Mouse (Mus musculus): ENCODE data around the gene Tab1. TPM values are rescaled to one million over a fixed set of nuclear protein-coding genes. Genes with fewer than 3 reads are reported as not detected.
"Not testable (repeated sequence)": the region's sequence is repeated elsewhere in the genome, so short reads cannot be mapped to it uniquely, and the experiment has no call there.

The Tab1 gene
- polyA plus RNA-seq, 1 experiment: not detected

- H3K4me1 ChIP-seq (ENCODE audit: control insufficient read depth, insufficient read depth, low read length): no peaks in the 10 kb centered on the region
- H3K4me3 ChIP-seq (ENCODE audit: insufficient read depth, low read depth, low read length): no peak overlapping the region
- 90% methylated on average over 7 of the region's 7 CpGs for WGBS
- H3K27ac ChIP-seq (ENCODE audit: insufficient read depth, low read depth, low read length): no peak overlapping the region
- TF ChIP-seq POLR2A (IDR thresholded peaks at IDR 0.05; ENCODE audit: insufficient read depth, low read depth, low read length): no peak
- TF ChIP-seq CTCF (IDR thresholded peaks at IDR 0.05; ENCODE audit: insufficient read depth, low read depth, low read length): no peak
Measured at GRCm38 (mm10) chr15:80114414-80114813, 18.5 kb upstream of the Tab1 start.

DNA sequence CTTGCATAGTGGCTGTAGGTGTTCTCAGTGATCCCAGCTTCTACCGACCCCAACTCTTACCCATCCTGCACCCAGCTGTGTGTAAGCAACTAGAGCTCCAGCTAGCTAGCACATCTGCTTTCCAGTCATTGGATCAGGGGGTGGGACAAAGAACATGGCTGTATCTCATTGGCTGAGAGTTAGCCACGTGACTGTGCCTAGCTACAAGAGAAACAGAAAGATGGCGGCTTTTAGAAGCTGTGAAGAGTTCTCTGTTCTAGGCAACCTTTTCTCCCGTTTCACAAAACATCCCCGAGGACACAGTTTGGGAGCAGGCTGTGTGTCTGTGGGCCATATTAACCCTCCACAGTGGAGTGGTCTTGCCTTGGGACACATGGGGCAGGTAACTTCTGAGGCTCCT is 17.7 kb upstream of the Tab1 start:
- Histone ChIP-seq H3K27ac (ENCODE audit: insufficient read depth, low read depth, low read length) (no peak overlapping the region), H3K4me1 (ENCODE audit: control insufficient read depth, insufficient read depth, low read length) (no peaks in the 10 kb centered on the region), H3K4me3 (ENCODE audit: insufficient read depth, low read depth, low read length) (no peak overlapping the region)
- 66% methylated on average over 5 of the region's 5 CpGs for WGBS
- TF ChIP-seq CTCF (IDR thresholded peaks at IDR 0.05; ENCODE audit: insufficient read depth, low read depth, low read length): no peak
- TF ChIP-seq POLR2A (IDR thresholded peaks at IDR 0.05; ENCODE audit: insufficient read depth, low read depth, low read length): no peak

- no peak for TF ChIP-seq CTCF (IDR thresholded peaks at IDR 0.05; ENCODE audit: insufficient read depth, low read depth, low read length)
- TF ChIP-seq POLR2A (IDR thresholded peaks at IDR 0.05; ENCODE audit: insufficient read depth, low read depth, low read length): no peak
- Histone ChIP-seq H3K27ac (ENCODE audit: insufficient read depth, low read depth, low read length) (no peak overlapping the region), H3K4me1 (ENCODE audit: control insufficient read depth, insufficient read depth, low read length) (no peaks in the 10 kb centered on the region), H3K4me3 (ENCODE audit: insufficient read depth, low read depth, low read length) (no peak overlapping the region)
- 79% methylated on average over 13 of the region's 13 CpGs for WGBS
Measured at GRCm38 (mm10) chr15:80115866-80116794, 16.8 kb upstream of the Tab1 start.

- H3K4me1 ChIP-seq (ENCODE audit: control insufficient read depth, insufficient read depth, low read length): no peaks in the 10 kb centered on the region
- H3K4me3 ChIP-seq (ENCODE audit: insufficient read depth, low read depth, low read length): no peak overlapping the region
- WGBS: 64% methylated on average over 8 of the region's 8 CpGs
- TF ChIP-seq POLR2A (IDR thresholded peaks at IDR 0.05; ENCODE audit: insufficient read depth, low read depth, low read length): no peak
- H3K27ac ChIP-seq (ENCODE audit: insufficient read depth, low read depth, low read length): no peak overlapping the region
Measured at GRCm38 (mm10) chr15:80117154-80117553, 15.8 kb upstream of the Tab1 start.

DNA sequence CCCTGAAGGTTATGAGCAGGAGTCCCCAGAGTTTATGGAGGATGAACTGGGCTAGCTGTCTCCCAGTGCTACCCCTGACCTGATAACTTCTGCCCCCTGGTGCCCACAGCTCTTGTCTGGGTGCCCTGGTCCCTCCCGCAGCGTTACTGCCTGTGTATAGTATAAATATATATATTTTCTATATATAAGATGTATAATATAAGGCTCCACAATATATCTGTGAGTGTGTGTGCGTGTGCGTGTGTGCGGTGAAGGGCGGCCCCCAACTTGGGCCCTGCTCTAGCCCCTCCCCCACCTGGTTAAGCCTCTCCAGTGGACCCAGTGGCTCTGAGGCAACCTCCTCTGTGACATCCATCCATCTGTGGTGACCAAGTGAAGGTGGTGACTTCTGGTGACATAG is 13.9 kb upstream of the Tab1 start:
- no peak for TF ChIP-seq POLR2A (IDR thresholded peaks at IDR 0.05; ENCODE audit: insufficient read depth, low read depth, low read length)
- H3K4me1 ChIP-seq (ENCODE audit: control insufficient read depth, insufficient read depth, low read length): no peaks in the 10 kb centered on the region
- 89% methylated on average over 6 of the region's 6 CpGs for WGBS
- H3K27ac ChIP-seq (ENCODE audit: insufficient read depth, low read depth, low read length): no peak overlapping the region
- H3K4me3 ChIP-seq (ENCODE audit: insufficient read depth, low read depth, low read length): no peak overlapping the region

DNA sequence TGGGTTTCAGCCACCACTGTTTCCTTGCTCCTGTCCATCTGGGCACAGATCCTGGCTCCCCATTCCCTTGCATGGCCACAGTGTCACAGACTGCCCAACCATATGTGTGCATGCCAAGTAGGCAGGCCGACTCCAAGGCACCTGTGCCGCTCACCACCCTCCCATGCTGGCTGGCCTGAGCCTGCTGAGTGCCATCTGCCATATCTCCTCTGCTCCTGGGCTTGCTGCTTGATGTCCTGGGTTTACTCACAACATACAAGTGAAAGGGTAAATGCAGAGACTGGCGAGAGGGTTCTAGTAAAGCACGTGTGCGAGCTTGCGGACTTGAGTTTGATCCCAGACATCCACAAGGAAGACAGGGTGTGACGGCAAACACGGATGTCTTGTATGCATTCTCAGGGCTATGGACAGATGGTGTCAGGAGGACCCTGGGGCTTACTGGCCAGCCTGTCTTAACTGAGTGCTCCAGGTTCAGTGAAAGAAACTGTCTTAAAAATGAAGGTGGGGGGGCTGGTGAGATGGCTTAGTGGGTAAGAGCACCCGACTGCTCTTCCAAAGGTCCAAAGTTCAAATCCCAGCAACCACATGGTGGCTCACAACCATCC is 11.1 kb upstream of the Tab1 start:
- TF ChIP-seq CTCF (IDR thresholded peaks at IDR 0.05; ENCODE audit: insufficient read depth, low read depth, low read length) (no peak), POLR2A (IDR thresholded peaks at IDR 0.05; ENCODE audit: insufficient read depth, low read depth, low read length) (no peak)
- Histone ChIP-seq H3K4me1 (ENCODE audit: control insufficient read depth, insufficient read depth, low read length) (no peaks in the 10 kb centered on the region), H3K4me3 (ENCODE audit: insufficient read depth, low read depth, low read length) (no peak overlapping the region), H3K27ac (ENCODE audit: insufficient read depth, low read depth, low read length) (no peak overlapping the region)
- 92% methylated on average over 9 of the region's 9 CpGs for WGBS

- 95% methylated on average over 6 of the region's 6 CpGs for WGBS
- H3K4me3 ChIP-seq (ENCODE audit: insufficient read depth, low read depth, low read length); H3K4me1 ChIP-seq (ENCODE audit: control insufficient read depth, insufficient read depth, low read length); H3K27ac ChIP-seq (ENCODE audit: insufficient read depth, low read depth, low read length): not testable (repeated sequence)
Measured at GRCm38 (mm10) chr15:80122431-80122830, 10.5 kb upstream of the Tab1 start.

DNA sequence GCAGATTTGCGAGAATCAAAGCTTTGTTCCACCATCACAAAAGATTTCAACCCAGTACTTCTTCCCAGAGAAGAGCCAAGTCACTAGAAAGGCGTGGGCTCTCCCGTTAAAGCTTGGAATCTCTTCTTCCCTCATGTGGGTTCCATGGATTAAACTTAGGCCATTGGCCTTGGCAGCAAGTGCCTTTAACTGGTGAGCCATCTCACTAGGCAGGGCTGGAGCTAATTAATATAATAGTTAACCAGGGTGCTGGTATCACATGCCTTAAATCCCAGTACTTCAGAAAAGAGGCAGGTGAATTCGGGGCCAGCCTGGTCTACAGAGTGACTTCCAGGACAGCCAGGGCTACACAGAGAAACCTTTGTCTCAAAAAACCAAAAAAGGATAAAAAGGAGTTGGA is 8.3 kb upstream of the Tab1 start:
- H3K4me3 ChIP-seq (ENCODE audit: insufficient read depth, low read depth, low read length): no peak overlapping the region
- WGBS: 79% methylated on average over 4 of the region's 4 CpGs
- H3K27ac ChIP-seq (ENCODE audit: insufficient read depth, low read depth, low read length): no peak overlapping the region
- H3K4me1 ChIP-seq (ENCODE audit: control insufficient read depth, insufficient read depth, low read length): no peaks in the 10 kb centered on the region
- TF ChIP-seq CTCF (IDR thresholded peaks at IDR 0.05; ENCODE audit: insufficient read depth, low read depth, low read length) (no peak), POLR2A (IDR thresholded peaks at IDR 0.05; ENCODE audit: insufficient read depth, low read depth, low read length) (no peak)

DNA sequence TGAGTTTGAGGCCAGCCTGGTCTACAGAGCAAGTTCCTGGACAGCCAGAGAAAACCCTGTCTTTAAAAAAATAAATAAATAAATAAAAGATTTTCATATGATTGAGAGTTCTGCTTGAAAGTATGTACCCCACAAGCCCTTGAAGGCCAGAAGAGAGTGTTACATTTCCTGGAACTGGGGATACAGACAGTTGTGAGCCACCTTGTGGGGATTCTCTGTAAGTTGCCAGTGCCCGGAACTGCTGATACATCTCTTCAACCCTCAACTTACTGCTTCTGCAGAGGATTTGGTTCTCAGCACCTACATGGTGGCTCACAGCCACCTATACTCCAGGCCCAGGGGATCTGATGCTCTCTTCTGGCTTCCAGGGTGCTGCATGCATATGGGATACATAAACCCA is 5.7 kb upstream of the Tab1 start:
- Histone ChIP-seq H3K4me3 (ENCODE audit: insufficient read depth, low read depth, low read length) (no peak overlapping the region), H3K4me1 (ENCODE audit: control insufficient read depth, insufficient read depth, low read length) (no peaks in the 10 kb centered on the region), H3K27ac (ENCODE audit: insufficient read depth, low read depth, low read length) (no peak overlapping the region)
- WGBS: 69% methylated on average over 1 of the region's 1 CpGs
- no peak for TF ChIP-seq CTCF (IDR thresholded peaks at IDR 0.05; ENCODE audit: insufficient read depth, low read depth, low read length)
- no peak for TF ChIP-seq POLR2A (IDR thresholded peaks at IDR 0.05; ENCODE audit: insufficient read depth, low read depth, low read length)

Measured in olfactory bulb, adult 2 months (tissue).